Mouse (Mus musculus) bone marrow macrophage, adult 2 months (primary cell): ENCODE data around the gene Usp29.

ENCODE experiments used
- CTCF ChIP-seq: IDR thresholded peaks from 2 replicates; pipeline ENCODE4 v1.5.1; 2012; ENCODE audit warnings: low read depth, mild to moderate bottlenecking, low read length, moderate library complexity
- POLR2A ChIP-seq: IDR thresholded peaks from 2 replicates; pipeline ENCODE4 v1.6.1; 2012; ENCODE audit warnings: mild to moderate bottlenecking, low read depth, low read length, borderline replicate concordance

GRCm38 (mm10) chr7:6917126-6917525 is 186.7 kb downstream of the Usp29 start:
- no peak for TF ChIP-seq CTCF
- no peak for TF ChIP-seq POLR2A
